Mouse (Mus musculus) fat pad, adult 2 months (tissue): ENCODE data around the gene Lyz1.
"Not testable (repeated sequence)": the region's sequence is repeated elsewhere in the genome, so short reads cannot be mapped to it uniquely, and the experiment has no call there.

Source experiments
- DNase-seq: peaks from one replicate; pipeline ENCODE4 v3.0.0-alpha.2; 2011; ENCODE audit warnings: low read depth, low spot score; ENCODE audit errors: extremely low read depth

Gene Lyz1

DNA sequence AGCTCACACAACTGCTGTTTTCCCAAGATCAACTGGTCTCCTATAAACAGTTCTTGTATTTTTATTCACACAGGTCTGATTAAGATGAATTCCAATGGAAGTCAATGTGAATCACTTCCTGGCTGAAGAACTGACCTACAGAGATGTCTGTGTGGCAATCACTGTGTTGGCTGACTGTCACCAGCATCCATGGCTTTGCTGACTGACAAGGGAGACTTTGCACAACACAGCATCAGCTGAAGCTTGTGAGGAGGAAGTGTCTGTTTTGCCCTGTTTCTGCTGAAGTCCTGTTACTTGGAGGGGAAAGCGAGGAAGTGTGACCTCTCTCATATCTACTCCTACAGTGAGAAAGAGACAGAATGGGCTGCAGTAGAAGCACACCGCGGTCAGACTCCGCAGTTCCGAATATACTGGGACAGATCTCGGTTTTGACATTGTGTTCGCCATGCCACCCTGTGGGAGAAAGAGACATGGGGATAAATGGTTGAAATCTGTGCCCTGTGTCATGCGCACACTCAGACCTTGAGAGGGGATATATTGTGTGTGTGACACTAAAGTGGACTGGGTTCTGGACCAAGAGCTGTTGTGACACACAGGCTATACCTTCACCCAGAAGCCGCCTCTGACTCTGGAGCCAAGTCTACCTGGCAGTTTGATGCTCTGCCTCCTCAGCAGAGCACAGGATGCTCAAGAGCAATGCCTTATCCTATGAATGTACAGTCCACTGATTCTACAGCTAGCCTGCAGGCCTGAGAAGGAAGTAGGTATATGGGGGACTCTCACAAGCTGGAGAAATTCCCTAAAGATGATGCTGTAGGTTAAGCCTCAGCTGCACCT, 4.3 kb downstream of the Lyz1 start:
- no peak for DNase-seq

DNA sequence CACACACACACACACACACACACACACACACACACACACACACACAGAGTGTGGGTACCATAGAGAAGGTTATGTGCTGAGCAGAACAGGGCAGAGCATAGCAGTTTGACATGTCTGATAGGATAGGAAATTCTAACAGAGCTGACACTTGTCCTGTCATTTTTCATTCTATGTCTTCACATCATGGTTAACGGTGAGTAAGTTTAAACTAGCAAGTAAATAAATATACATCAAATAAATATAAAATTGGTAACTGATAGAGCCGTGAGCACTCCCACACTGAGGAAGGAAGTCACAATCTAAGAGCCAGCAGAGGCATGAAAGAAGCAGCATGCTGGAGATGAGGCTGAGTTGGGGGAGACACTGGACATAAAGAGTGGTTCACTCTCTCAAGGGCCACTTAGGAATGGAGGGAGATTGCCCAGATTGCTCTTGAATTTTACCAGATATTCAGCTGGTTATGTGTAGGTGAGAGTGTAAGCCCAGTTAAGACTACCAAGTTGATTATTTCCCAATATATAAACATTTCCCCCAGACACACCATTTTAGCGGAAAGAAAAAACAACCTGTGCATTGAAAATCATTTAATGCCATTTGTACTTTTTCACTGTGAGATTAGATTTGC, 5.3 kb downstream of the Lyz1 start:
- no peak for DNase-seq

DNA sequence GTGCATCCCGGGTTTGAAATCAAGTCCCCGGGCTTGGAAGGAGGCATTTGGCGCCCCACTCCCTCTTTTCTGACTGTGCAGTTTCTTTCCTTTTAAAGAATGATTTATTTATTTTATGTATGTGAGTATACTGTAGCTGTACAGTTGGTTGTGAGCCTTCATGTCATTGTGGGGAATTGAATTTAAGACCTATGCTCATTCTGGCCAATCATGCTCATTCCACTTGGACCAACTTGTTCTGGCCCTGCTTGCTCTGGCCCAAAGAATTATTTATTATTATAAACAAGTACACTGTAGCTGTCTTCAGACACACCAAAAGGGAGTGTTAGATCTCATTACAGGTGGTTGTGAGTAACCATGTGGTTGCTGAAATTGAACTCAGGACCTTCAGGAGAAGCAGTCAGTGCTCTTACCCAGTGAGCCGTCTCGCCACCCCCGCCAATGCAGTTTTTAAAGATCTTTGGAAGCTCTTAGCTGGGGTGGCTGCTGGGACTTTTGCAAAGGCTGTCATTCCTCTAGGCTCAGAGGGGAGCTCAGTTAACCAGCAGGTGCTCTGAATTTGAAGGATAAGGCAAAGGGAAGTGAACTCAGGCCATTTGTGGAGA, 6.2 kb downstream of the Lyz1 start:
- DNase-seq, result no peak

DNA sequence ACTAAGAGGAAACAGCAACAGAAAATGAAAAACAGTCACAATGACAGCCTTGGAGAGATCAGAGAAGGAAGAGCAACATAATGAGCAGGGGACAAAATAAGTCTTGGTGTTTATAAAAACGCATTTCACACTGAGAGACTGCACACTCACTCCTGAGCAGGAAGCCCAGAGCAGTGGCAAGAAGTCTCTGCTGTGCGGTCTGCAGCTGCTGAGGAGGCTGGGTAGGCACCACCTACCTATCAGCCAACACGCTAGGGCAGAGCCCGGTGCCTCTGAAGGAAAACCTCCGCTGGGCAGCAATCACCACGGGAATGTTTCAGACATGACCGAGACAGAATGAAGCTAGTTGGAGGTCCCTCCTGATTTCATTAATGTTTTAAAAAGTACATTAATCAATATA, 7.1 kb downstream of the Lyz1 start:
- not testable (repeated sequence) for DNase-seq

DNA sequence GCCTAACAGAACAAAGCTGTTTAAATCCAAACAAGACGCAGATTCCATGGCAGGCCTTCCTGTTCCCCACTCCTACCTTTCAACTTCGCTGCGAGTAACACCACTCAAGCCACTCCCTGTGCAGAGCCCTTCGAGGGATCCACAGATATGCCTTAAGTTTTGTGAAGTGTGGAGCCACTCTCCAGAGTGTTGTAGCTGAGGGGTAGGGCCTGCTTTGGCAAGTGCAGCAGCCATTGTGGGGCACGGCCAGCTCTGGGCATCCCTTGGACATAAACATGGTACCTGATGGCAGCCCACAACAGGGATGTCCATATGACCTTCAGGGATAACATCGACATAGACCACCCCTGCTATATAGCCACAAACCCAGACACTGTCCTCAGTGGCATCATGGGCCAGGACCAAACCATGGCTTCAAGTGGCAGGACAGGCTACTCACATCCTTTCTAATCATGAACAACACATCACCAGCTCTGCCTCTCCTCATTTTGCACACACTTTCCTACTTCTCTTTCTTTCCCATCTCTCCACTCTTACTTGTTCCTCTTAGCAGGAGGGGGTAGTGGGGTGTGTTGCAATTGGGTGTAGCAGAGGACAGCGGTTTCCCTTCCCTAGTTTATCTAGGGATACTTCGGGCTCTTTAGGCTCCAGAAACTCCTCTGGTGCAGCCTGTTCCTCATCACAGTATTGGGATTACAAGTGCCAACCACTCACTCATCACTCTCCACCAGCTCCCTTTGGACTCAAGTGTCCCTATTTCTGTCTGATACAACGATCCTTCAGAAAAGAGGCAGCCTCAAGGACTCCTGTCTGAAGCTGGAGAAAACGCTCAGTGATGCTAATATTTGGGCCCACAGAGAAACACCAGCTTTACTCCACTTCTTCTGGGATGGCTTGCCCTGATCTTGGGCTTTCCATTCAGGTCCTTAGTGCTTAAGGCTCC, 7.8 kb downstream of the Lyz1 start:
- DNase-seq, result no peak

DNA sequence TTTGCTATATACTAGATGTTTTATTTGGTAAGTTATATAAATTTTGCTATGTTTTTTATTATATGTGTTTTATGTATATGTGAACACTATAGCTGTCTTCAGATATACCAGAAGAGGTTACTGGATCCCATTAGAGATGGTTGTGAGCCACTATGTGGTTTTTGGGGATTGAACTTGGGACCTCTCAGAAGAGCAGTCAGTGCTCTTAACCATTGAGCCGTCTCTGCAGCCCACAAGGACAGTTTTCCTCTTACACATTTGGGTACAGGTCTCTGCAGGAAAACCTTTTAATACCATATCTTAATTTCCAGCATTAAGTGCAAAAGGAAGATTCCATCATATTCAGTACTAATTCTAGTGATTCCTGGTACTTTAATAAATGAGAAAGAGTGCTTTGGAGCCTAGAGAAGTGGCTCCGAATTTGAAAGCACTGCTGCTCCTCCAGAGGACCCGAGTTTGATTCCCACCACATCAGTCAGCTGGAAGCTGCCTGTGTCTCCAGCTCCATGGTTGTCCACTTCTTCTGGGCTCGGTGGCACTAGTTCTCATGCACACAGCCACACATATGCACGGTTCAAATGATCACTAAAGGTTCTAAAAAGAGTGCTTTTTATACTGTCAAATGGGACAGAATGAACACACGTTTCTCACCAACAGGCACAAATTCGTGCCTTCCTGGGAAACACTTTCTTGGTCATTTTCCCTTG, 8.6 kb downstream of the Lyz1 start:
- no peak for DNase-seq

DNA sequence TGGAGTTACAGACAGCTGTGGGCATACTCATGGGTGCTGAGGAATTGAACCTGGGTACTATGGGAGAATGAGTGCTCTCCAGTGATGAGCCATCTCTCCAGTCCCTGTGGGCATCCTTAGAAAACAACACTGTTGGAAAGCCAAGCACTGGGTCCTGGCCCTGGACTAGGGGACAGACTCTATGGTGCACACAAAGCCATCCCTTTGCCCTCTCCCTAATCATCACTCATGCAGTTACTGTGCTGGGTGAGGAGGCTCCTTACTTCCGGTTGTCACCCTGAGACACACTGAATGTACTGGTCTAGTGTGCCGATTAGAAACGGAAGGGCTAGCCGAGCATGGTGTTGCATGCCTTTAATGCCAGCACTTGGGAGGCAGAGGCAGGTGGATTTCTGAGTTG, 9.5 kb downstream of the Lyz1 start:
- DNase-seq, result not testable (repeated sequence)

DNA sequence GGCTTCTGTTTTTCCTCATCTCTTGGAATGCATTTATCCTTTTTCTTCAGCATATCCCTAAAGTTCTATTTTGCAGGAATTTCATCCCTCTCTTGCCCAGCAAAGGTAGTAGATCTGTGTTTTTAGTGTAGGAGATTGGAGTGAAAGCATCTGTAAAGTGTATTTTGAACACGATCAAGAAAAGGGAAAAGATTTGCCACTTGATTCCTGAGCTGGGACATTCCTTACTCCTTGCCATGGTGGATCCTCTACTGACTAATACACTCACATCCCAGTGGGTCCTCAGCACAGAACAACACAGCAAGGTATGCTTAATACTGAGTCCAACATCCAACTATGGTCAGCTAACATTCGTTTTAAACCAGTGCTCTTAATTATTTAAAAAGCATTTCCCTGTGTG, 10.1 kb downstream of the Lyz1 start:
- DNase-seq, result no peak

DNA sequence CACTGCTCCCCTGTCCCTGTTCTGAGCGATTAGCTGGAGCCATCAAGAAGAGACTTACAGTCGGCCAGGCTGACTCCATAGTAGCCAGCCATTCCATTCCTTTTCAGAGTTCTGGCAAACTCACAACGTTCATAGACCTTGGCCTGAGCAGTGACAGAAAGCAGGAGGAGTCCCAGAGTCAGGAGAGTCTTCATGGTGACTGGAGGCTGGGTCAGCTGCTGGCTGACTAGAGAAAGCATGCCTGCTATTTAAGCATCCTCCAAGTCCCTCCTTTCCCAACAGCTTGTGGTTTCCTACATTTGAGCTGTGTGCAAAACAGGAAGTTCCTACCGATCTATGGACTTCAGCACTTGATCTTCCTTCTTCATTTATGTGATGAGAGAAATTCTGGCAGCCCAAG, 10.6 kb downstream of the Lyz1 start, which contains the start of gene Lyz2:
Gene Lyz2, minus strand, starts transcription at position 273 of the 400 bp plus-strand sequence.
- no peak for DNase-seq

DNA sequence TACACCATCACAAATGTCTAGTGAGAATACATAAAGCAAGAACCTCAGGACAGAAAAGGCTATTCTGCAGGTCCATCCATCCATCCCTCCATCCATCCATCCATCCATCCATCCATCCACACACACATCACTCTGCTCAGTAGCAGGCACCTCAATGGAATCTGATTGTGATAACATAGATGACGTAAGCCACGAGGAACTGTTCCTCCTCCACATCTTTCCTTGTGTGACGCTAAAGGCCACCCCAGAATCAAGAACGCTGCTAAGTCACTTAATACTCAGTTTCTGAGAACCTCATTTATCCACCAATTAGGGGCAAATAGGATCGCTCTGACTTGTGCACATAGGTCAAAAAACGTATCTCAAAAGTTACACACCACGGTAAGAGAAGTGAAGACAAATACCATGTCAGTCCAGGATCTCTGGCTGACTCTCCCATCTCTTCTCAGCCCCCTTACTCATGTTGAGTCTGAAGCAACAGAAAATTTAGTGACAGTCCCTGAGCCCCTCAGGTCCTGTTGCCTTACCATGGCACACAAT, 11.2 kb downstream of the Lyz1 start:
- no peak for DNase-seq

DNA sequence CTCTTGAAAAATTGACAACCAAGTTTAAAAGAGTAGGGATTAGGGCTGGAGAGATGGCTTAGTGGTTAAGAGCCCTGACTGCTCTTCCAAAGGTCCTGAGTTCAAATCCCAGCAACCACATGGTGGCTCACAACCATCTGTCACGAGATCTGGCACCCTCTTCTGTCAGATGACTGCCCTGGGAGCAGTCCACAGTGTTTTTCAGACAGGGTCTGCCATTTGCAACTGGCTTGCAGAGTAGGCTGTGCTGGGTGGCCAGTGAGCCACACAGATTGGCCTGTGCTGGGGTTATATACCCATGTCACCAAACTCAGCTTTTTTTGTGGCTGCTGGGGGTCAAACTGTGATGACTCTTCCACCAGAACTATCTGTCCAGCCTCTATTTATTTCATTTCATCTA, 12.7 kb downstream of the Lyz1 start:
- DNase-seq, result no peak

DNA sequence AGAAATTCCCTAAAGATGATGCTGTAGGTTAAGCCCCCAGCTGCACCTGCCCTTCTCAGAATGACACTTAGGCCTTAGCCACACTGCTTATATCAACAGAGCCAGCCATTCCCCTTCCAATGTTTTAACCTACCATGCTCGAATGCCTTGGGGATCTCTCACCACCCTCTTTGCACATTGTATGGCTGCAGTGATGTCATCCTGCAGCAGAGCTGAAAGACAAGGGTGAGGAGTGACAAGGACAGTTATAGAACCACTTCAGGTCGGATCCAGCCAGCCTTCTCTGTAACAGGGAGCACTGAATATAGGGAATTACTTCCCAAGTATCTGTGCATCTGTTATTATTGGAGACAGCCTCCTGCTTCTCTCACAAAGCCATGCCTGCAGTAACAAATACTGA, 14.2 kb downstream of the Lyz1 start:
- DNase-seq, result not testable (repeated sequence)

DNA sequence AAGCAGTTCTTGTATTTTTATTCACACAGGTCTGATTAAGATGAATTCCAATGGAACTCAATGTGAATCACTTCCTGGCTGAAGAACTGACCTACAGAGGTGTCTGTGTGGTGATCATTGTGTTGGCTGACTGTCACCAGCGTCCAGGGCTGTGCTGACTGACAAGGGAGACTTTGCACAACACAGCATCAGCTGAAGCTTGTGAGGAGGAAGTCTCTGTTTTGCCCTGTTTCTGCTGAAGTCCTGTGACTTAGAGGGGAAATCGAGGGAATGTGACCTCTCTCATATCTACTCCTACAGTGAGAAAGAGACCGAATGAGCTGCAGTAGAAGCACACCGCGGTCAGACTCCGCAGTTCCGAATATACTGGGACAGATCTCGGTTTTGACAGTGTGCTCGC, 14.9 kb downstream of the Lyz1 start:
- DNase-seq, result not testable (repeated sequence)

DNA sequence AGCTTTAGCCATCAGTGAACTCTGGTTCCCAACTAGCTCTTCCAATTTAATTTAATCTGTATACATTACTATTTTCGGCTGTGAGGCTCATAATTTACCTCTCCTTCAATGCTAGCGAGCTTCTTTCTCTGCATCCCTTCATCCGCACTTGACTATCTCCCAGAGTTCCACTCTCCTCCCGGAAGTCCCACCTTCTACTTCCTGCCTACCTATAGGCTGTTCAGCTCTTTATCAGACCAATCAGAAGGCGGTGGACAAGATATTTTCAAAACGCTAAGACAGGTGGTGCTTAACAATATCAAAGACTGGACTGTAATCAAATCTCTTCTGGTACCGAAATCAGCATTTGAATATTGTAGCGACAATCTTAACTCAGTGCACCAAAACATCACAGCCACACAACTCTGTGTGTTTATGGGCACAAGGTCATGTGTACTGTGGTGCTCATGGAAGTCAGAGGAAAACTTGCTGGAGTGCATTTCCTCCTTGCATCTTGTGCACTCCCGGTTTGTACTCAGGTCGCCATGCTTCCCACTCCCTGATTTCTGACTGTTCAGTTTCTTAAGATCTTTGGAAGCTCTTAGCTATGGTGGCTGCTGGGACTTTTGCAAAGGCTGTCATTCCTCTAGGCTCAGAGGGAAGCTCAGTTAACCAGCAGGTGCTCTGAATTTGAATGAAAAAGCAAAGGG, 16.8 kb downstream of the Lyz1 start:
- no peak for DNase-seq

DNA sequence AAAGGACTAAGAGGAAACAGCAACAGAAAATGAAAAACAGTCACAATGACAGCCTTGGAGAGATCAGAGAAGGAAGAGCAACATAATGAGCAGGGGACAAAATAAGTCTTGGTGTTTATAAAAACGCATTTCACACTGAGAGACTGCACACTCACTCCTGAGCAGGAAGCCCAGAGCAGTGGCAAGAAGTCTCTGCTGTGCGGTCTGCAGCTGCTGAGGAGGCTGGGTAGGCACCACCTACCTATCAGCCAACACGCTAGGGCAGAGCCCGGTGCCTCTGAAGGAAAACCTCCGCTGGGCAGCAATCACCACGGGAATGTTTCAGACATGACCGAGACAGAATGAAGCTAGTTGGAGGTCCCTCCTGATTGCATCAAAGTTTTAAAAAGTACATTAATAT, 18.0 kb downstream of the Lyz1 start:
- not testable (repeated sequence) for DNase-seq

DNA sequence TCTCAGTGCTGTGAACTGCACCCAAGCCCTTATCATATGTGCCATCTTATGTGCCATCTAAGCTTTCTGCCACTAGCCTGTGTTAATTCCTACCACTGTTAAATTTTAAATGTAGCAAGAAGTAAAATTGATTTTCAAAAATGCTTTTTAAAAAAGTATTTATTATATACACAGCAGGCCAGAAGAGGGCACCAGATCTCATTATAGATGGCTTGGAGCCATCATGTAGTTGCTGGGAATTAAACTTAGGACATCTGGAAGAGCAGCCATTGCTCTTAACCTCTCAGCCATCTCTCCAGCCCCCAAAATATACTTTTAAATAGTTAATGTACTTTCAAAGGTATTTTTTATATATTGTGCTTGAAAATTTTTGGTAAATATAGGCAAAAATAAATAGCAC, 20.6 kb downstream of the Lyz1 start:
- DNase-seq, result no peak

DNA sequence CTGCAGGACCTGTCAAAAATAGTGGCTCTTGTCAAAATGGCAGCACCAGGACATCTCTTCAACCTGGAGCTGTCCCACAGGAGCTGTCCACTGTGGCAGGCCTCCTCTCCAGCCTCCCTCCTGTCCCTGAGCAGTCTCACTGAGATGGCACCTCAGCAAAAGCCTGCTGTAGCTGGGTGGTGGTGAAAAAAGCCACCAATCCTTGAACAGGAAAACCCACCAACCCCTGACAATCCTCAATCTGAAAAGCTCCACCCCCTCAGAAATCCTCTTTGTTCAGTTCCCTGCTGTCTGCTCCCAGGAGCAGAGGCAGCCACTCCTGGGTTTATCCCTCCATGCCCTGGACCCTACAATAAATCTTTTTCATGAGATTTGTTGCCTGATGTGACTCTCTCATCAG, 32.8 kb downstream of the Lyz1 start:
- DNase-seq, result no peak

DNA sequence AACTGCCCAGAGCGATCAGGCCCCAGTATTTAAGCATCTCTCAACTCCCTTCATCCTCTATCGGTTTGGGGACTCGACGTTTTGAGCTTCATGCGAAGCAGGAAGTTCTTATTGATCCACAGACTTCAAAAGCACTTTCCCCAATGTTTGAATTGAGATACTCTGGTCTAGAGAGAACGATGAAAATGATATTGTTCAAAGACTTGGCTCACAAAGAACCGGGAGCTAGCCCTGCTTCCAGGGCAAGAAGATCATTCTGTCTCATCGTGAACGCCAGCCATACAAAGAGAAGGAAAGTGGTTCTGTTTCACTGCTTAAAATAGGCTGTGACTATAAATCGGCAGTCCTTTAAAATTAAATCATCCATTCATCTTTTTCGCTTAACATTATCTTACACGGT, 54.1 kb downstream of the Lyz1 start, which contains the start of gene 9530003J23Rik:
Gene 9530003J23Rik, minus strand, starts transcription at position 101 of the 400 bp plus-strand sequence.
- DNase-seq, result no peak
